Mouse (Mus musculus) hindbrain, embryonic 10.5 days (tissue): ENCODE results near the gene Rpp25l. TPM values are rescaled to one million over a fixed set of nuclear protein-coding genes. Genes with fewer than 3 reads are reported as not detected.
"Not testable (repeated sequence)": the region's sequence is repeated elsewhere in the genome, so short reads cannot be mapped to it uniquely, and the experiment has no call there.

ENCODE experiments used
- DNase-seq: peaks from one replicate; pipeline ENCODE4 v3.0.0-alpha.2; 2017; ENCODE audit warnings: low spot score
- H3K27ac ChIP-seq: fragments of 300-500 bp; sonication (generic); 2 replicates; pipeline ENCODE4 v1.5.1; 2016; ENCODE audit warnings: mild to moderate bottlenecking, moderate library complexity
- H3K27me3 ChIP-seq: fragments of 300-500 bp; sonication (generic); 2 replicates; pipeline ENCODE4 v1.6.1; 2016; ENCODE audit warnings: mild to moderate bottlenecking; ENCODE audit not compliant: poor library complexity, insufficient read depth, severe bottlenecking
- H3K36me3 ChIP-seq: fragments of 300-500 bp; sonication (generic); 2 replicates; pipeline ENCODE4 v1.6.1; 2016; ENCODE audit warnings: mild to moderate bottlenecking, moderate library complexity
- H3K4me1 ChIP-seq: fragments of 300-500 bp; sonication (generic); replicated peaks from 2 replicates; pipeline ENCODE4 v1.6.1; 2016; ENCODE audit warnings: mild to moderate bottlenecking
- H3K4me3 ChIP-seq: fragments of 300-500 bp; sonication (generic); 2 replicates; pipeline ENCODE4 v1.5.1; 2016; ENCODE audit warnings: mild to moderate bottlenecking, moderate library complexity
- H3K9me3 ChIP-seq: fragments of 300-500 bp; sonication (generic); 2 replicates; pipeline ENCODE4 v1.6.1; 2016; ENCODE audit warnings: mild to moderate bottlenecking, moderate library complexity
- WGBS: fragments of 180-500 bp; shearing (Covaris S2); methylation state at CpG from one replicate; pipeline ENCODE4 v1.1.7; 2016; 5-methylcytosine and 5-hydroxymethylcytosine counted together
- polyA plus RNA-seq: library from polyadenylated mRNA; unstranded; fragments of >200 nt; fragmentation: Nextera tagmentation; extraction: Ambion mirVana; gene quantifications from 2 replicates; pipeline ENCODE4 v1.2.1, GENCODE M21; 2016

Rpp25l gene
- polyA plus RNA-seq = 89.7 and 96.6 TPM in 2 replicates

DNA sequence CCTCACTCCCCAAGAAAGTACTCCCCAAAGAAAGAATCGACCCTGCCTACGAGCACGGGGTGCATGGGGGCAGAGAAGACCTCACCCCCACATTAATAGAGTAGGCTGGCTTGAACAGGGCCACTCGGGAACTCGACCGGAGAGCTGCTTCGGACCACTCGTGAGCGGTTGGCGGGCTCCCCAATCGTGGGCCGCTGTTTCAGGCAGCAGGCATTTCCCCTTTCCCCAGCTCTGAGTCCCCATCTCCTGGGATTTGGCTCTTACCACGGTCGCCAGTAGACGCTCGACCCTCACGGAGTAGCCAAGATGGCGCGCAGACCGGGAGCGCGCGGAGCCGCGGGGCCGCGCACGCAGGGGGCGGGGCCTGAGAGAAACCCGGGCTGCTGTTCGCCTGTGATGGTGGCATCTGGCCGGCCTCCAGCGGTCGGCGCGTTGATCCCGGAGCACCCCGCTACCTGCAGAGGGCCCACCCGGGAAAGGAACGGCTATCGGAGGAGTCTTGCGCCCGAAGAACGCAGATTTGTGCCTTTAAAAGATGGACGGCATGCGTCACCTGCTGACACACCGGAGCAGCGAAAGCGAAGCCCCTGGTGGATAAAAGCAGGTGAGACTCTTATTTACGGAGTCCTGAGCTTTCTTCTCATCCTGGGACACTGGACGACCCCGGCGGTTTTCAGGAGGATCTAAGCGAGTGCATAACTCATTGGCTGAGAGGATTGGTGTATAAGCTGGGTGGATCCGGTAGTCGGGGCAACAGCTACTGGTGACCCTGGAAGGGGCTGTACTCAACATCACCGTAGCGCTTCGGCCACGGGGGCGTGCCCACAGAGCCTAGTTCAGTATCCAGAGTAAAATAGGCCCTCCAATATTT, at the start of gene Rpp25l:
Gene Rpp25l (minus strand): TSS at position 338 of the 871 bp plus-strand sequence.
- no peaks in the 10 kb centered on the region for H3K27me3 ChIP-seq
- peak; percentile 91 for DNase-seq
- peaks cover 54% of the 10 kb centered on the region for H3K4me1 ChIP-seq
- no peaks in the 10 kb centered on the region for H3K9me3 ChIP-seq
- H3K4me3 ChIP-seq = peak within 1 kb of the TSS; percentile 75
- peaks cover 59% of the 10 kb centered on the region for H3K36me3 ChIP-seq
- WGBS = under 1% methylated on average over 61 of the region's 61 CpGs
- peak within 1 kb of the TSS; percentile 97 for H3K27ac ChIP-seq

- H3K27me3 ChIP-seq, H3K9me3 ChIP-seq, H3K36me3 ChIP-seq: not testable (repeated sequence)
- Histone ChIP-seq H3K4me3 (peak overlapping the region; percentile 54), H3K4me1 (peaks cover 36% of the 10 kb centered on the region), H3K27ac (peak overlapping the region; percentile 89)
- DNase-seq = peak; percentile 41
- 42% methylated on average over 8 of the region's 8 CpGs for WGBS
Measured at GRCm38 (mm10) chr4:41762688-41763114, 49.4 kb upstream of the Rpp25l start.

DNA sequence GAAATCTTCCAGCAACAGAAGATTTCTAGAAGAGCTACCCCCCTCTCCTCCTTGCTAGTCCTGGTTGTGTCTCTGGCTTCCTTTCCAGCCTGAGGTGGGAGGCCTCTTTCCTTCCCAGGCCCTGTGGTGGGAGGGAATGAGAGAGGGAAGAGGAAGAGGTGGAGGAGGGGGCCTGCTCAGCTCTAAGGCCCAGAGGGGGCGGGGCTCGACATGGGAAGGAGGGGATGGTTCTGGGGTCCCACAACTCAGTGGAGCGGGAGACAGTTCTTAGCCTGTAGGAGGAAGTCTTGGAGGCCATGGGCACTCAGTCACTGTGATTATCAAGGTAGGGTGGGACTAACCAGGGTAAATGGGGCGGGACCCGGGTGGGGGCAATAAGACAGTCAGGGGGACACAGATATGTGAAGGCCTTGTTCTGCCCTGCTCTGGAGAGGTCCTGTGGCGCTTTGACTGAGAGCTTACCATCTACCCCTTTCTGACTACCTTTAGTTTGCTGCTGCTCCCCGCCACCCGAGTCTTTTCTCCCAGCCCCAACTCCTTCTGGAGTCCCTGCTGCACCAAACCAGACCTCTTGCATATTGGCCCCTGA, 48.9 kb upstream of the Rpp25l start:
- no peaks in the 10 kb centered on the region for H3K9me3 ChIP-seq
- H3K27ac ChIP-seq = peak overlapping the region; percentile 89
- peak overlapping the region; percentile 54 for H3K4me3 ChIP-seq
- H3K4me1 ChIP-seq = peaks cover 38% of the 10 kb centered on the region
- peaks cover 6% of the 10 kb centered on the region; the same call in 1 of the 2 replicates for H3K36me3 ChIP-seq
- peak; percentile 50 for DNase-seq
- H3K27me3 ChIP-seq = no peaks in the 10 kb centered on the region
- 36% methylated on average over 8 of the region's 8 CpGs for WGBS

DNA sequence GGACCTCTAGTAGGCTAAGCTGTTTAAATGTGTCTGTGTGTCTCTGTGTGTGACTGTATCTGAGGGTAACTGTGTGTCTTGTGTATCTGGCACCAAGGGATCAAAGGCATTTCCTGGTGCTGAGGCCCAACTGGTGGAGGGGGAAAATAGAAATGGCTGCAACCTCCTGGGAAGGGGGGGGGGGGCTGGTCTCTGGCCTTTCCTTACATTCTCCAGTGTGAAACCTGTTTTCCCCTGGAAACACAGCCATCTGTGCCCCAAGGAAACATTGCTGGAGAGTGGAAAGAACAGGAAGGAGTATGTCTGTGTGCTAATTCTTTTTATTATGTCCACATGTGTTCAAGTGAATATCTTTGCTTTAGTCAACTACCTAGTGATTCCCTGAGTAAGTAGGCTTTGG, 48.3 kb upstream of the Rpp25l start:
- no peaks in the 10 kb centered on the region for H3K27me3 ChIP-seq
- no peak for DNase-seq
- no peaks in the 10 kb centered on the region for H3K9me3 ChIP-seq
- H3K36me3 ChIP-seq = peaks cover 6% of the 10 kb centered on the region; the same call in 1 of the 2 replicates
- peak overlapping the region; percentile 89 for H3K27ac ChIP-seq
- H3K4me1 ChIP-seq = peaks cover 40% of the 10 kb centered on the region
- H3K4me3 ChIP-seq = peak overlapping the region; percentile 54

- no peak for DNase-seq
- H3K27me3 ChIP-seq = no peaks in the 10 kb centered on the region
- peak overlapping the region; percentile 54 for H3K4me3 ChIP-seq
- no peaks in the 10 kb centered on the region for H3K9me3 ChIP-seq
- H3K4me1 ChIP-seq = peaks cover 48% of the 10 kb centered on the region
- H3K36me3 ChIP-seq = peaks cover 6% of the 10 kb centered on the region; the same call in 1 of the 2 replicates
- WGBS = 74% methylated on average over 4 of the region's 4 CpGs
- H3K27ac ChIP-seq = peak overlapping the region; percentile 89
Measured at GRCm38 (mm10) chr4:41760911-41761310, 47.6 kb upstream of the Rpp25l start.

DNA sequence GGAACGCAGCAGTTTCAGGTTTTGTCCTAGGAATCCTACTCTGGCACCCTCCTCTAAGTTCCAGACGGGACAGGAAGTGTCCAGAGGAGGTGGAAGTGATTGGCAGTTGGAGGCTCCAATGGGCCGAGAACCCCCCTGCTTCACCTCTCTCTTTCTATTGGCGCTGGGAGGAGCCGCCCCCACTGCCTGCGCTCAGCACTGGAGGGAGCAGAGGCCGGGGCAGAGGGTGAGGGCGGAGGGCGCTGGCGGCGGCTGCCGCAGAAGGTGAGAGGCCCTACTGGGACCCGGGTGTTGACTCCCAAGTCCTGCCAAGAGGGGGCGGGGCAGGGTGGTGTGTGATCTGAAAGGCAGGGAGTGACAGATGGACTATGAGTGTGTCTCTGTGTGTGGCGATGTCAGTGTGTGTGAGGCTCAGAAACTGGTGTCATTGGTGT, 47.0 kb upstream of the Rpp25l start:
- Histone ChIP-seq H3K27ac (peak overlapping the region; percentile 89), H3K36me3 (peaks cover 6% of the 10 kb centered on the region; the same call in 1 of the 2 replicates), H3K9me3 (no peaks in the 10 kb centered on the region), H3K4me1 (peaks cover 54% of the 10 kb centered on the region), H3K4me3 (peak overlapping the region; percentile 54), H3K27me3 (no peaks in the 10 kb centered on the region)
- WGBS = under 1% methylated on average over 15 of the region's 15 CpGs
- DNase-seq = peak; percentile 89

DNA sequence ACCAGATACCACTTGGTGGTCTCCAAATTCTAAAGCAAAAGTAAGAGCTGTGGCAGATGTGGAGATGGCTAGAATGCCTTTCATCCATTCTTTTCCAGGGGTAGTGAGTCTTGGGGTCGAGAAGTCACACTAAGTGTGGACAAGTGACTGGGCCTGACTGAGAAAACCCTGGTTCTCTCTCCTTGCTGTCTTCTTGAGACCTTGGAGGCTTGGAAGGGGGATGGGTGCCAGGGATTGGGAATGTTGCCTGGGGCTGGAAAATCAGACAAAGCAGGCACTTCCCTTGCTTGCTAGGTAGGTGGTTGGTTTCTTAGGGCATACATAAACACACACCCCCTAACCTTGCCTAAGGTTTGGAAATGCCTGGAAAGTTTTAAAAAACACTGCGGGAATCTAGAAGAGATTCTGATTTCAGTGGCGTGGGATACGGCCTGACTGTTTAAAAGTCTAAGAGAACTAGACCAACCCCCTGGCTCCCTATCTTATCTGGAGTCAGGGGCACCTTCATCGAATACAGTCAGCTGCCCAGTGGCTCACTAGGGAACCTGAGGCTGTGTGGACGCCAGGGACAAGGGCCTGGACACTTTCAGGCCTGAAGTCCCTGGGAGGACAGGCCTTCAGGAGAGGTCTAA, 46.4 kb upstream of the Rpp25l start:
- Histone ChIP-seq H3K27ac (peak overlapping the region; percentile 89), H3K4me3 (peak overlapping the region; percentile 54), H3K36me3 (peaks cover 6% of the 10 kb centered on the region; the same call in 1 of the 2 replicates), H3K4me1 (peaks cover 60% of the 10 kb centered on the region), H3K27me3 (no peaks in the 10 kb centered on the region), H3K9me3 (no peaks in the 10 kb centered on the region)
- DNase-seq = no peak
- WGBS = 40% methylated on average over 6 of the region's 6 CpGs

DNA sequence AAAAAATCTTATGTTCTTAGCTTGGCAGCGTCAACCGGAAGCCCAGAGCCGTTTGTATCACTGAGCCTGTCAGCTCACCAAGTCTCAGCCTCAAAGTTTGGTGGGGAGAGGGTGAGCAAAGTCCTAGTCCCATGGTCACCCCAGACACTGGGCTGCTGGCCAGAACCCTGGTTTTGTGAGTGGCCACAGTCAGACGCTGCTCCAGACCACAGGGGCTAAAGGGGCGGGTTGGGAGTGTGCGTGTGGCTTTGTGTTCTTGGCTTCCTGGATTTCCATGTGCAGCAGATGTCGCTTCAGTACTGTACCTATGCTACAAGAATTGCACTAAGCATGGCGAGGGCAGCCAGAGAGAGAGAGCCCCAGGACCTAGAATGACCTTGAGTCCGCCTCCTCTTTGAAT, 45.9 kb upstream of the Rpp25l start:
- Histone ChIP-seq H3K9me3 (no peaks in the 10 kb centered on the region), H3K4me3 (no peak overlapping the region), H3K27ac (peak overlapping the region; percentile 6), H3K4me1 (peaks cover 61% of the 10 kb centered on the region), H3K27me3 (no peaks in the 10 kb centered on the region), H3K36me3 (peaks cover 6% of the 10 kb centered on the region; the same call in 1 of the 2 replicates)
- no peak for DNase-seq
- WGBS = 90% methylated on average over 9 of the region's 9 CpGs

GRCm38 (mm10) chr4:41758701-41759100, 45.4 kb upstream of the Rpp25l start:
- no peak for DNase-seq
- Histone ChIP-seq H3K4me3 (no peak overlapping the region), H3K9me3 (no peaks in the 10 kb centered on the region), H3K4me1 (peaks cover 61% of the 10 kb centered on the region), H3K27ac (no peak overlapping the region), H3K36me3 (peaks cover 6% of the 10 kb centered on the region; the same call in 1 of the 2 replicates), H3K27me3 (no peaks in the 10 kb centered on the region)
- WGBS = 90% methylated on average over 4 of the region's 4 CpGs

GRCm38 (mm10) chr4:41758021-41758420, 44.7 kb upstream of the Rpp25l start:
- Histone ChIP-seq H3K4me3 (no peak overlapping the region), H3K9me3 (no peaks in the 10 kb centered on the region), H3K27me3 (0 out of 2 replicates have a peak, but pooled peaks cover under 1% of the 10 kb centered on the region), H3K27ac (no peak overlapping the region), H3K36me3 (peaks cover 6% of the 10 kb centered on the region; the same call in 1 of the 2 replicates), H3K4me1 (peaks cover 61% of the 10 kb centered on the region)
- DNase-seq = no peak
- WGBS = 83% methylated on average over 11 of the region's 11 CpGs

- no peak for DNase-seq
- H3K4me3 ChIP-seq = no peak overlapping the region
- 92% methylated on average over 13 of the region's 13 CpGs for WGBS
- peaks cover 55% of the 10 kb centered on the region for H3K4me1 ChIP-seq
- peaks cover 6% of the 10 kb centered on the region; the same call in 1 of the 2 replicates for H3K36me3 ChIP-seq
- H3K9me3 ChIP-seq = no peaks in the 10 kb centered on the region
- 0 out of 2 replicates have a peak, but pooled peaks cover 4% of the 10 kb centered on the region for H3K27me3 ChIP-seq
- H3K27ac ChIP-seq = no peak overlapping the region
Measured at GRCm38 (mm10) chr4:41757321-41757720, 44.0 kb upstream of the Rpp25l start.

DNA sequence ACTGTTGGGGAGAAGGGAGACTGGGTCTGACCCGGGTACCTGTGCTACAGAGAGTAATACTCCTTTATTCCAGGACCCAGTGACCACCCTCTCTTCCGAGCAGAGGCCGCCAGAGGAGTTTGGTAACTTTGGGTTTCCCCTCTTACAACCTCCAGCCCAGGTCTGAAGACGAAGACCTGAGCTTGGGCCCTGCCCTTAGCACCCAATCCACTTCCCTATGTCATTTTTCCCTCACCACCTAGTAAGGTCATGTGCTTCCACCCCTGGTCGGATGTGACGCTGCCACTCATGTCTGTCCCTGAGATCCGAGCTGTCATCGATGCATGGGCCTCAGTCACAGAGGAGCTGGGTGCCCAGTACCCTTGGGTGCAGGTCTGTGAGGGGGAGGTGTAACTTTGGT, 43.1 kb upstream of the Rpp25l start:
- peaks cover 46% of the 10 kb centered on the region for H3K4me1 ChIP-seq
- WGBS = 81% methylated on average over 8 of the region's 8 CpGs
- 0 out of 2 replicates have a peak, but pooled peaks cover 8% of the 10 kb centered on the region for H3K27me3 ChIP-seq
- peaks cover 6% of the 10 kb centered on the region; the same call in 1 of the 2 replicates for H3K36me3 ChIP-seq
- no peaks in the 10 kb centered on the region for H3K9me3 ChIP-seq
- H3K27ac ChIP-seq = peak overlapping the region; percentile 87
- no peak for DNase-seq
- H3K4me3 ChIP-seq = peak overlapping the region; percentile 79
